Mouse (Mus musculus) heart, postnatal 36 days (tissue): ENCODE data around the gene Rgs6. TPM values are rescaled to one million over a fixed set of nuclear protein-coding genes. Genes with fewer than 3 reads are reported as not detected.

Source experiments
- DNase-seq, 2 experiments: peaks; one replicate each; pipeline ENCODE4 v3.0.0; 2021 to 2022
- intact Hi-C: fragments of 180-260 bp; cut with DNase I; formaldehyde crosslinking; loops from one replicate; pipeline ENCODE4 v1.15.1; 2025
- total RNA-seq, 2 experiments: library from RNA; stranded (reverse); gene quantifications; 2 replicates each; pipeline ENCODE4 v1.2.3; 2021

Gene Rgs6
- total RNA-seq, 2 experiments from 2014 or later = 10.7 to 11.7 TPM

DNA sequence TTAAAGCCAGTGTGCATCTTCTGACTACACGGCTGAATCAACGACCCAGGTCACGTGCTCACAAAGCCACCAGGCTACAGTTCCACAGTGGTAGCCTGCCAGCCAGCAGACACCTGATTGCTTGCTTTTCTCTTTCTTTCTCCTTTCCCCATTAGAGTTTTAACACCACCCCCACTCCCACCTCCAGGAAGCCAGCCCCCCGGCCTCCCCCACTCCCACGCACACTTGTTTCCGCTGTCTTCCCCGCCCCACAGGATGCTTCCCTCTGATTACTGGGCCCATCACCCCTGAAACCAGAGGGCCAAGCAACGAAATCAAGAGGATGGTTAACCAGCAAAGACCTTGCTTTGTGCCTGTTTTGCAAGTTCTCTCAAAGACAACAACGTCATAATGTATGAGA is 373.0 kb downstream of the Rgs6 start:
- intact Hi-C loops = loop anchor here (5.0 kb wide), 2 partner anchors 36 to 56 kb away; no protein-coding TSS in a partner anchor
- no peak for DNase-seq

DNA sequence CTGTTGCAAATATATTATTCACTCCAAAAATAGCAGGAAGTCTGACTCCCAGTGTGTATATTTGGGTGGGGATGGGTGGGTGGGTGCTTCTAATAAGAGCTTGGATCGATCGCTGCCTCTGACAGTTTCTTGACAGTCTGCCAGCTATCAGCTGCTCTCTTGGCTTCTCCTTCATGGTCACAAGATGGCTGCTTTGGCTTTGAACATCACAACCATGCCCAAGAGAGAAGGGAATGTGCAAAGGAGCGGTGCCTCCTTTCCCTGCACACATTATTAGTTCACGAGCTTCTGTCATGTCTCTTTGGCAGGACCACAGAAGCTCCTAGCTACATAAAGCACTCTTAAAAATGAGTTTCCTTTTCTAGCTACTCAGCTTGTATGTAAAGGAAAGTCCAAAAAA is 373.8 kb downstream of the Rgs6 start:
- intact Hi-C loops = loop anchor here (5.0 kb wide), 2 partner anchors 35 to 55 kb away; no protein-coding TSS in a partner anchor
- DNase-seq = peak in 1 of 2 experiments; percentile 18

DNA sequence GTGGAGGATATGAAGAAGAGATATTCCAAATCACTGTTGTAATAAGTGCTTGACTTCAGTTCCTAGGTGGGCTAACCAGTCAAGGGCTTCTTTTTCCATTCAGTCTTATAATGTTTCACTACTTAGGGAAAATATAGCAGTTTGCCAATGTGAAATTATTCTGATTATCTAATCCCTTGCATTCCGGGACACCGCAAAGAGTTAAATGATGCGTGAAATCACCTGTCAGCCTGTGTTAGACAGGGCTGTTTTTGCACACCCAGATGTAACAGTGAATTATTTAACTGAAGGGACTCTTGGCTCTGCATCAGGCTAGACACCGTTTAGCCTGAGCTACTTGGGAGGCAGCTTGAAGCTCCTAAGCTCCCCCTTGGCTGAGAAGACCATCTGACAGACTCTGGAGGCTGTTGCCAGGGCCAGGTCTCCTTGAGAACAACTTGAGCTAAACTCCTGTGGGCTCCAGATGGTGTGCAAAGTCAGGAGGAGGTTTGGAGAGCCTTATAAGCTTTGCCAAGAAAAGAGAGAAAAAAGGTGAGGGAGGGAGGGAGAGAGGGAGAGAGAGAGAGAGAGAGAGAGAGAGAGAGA is 382.5 kb downstream of the Rgs6 start:
- DNase-seq = no peak
- intact Hi-C loops = no loop called here

DNA sequence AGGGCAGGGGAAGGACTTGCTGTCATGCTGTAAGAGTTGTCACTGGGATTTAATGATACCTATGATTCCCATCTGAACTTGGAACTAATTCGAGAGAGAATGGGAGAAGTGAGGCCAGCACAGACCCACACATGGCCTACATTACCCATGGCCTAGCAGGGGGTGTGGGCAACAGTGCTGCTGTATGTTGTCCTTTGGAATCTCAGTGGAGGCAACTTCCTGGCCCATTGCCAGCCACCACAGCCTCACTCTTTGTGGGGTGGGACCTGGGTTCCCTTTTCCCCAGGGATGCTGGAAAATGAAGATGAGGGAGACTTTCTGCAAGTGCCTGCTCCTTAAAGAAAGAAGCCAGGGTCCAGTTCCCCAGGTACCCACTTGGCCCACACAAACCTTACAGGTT is 383.1 kb downstream of the Rgs6 start:
- intact Hi-C loops = no loop called here
- no peak for DNase-seq

DNA sequence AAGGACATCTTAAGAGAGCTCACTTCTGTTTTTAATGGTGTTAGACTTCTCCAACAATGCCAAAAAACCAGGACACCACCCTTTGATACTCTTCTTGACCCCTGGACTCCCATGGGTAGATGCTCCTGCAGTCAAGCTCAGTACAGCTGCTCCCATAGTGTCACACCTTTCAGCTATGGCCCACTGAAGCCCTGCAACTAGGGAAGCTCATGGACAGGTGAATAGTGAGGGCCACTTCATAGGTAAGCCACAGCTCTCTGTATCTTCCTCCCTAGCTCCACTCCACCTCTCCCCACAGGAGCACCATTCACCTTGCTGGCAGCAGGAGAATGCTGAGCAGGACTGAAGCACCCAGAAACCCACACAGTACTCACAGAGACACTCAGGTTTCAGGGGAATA is 384.6 kb downstream of the Rgs6 start:
- intact Hi-C loops = no loop called here
- no peak for DNase-seq

DNA sequence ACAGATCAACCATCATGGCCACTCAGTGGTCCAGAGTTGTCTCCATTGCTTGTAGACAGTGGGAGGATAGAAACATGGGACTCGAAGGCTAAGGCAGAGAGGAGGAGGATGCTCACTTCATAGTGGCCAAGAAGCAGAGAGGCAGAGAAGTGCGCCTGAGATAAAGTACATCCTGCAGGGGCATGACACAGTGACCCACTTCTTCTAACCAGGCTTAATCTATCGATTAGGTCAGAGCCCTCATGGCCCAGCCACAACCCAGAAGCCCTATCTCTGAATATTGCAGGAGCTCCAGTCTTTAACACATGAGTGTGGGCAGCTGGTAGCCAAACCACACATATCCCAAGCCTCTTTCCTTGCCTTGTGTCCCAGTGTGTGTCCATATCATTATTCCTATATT is 385.7 kb downstream of the Rgs6 start:
- no peak for DNase-seq

DNA sequence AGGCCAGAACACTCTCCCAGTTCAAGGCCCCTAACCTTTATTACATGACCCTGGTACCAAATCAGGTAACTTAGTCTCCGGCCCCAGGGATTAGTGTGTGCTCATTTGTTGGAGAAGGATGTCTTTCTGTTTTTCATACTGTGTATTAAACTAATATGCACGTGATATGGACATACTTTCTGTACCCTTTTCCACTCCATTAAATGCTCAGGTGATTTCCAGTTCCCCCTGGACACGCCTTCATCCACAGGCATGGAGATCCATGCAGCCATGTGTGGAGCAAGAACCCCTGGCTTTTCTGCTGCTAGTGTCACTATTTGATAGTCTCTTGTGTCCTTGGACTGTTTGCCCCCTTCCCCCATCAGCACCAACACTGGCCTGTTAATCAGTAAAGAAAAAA is 390.2 kb downstream of the Rgs6 start:
- intact Hi-C loops = no loop called here
- no peak for DNase-seq

More for the DNA sequence above, 385.7 kb downstream of the Rgs6 start:
- intact Hi-C loops = no loop called here

DNA sequence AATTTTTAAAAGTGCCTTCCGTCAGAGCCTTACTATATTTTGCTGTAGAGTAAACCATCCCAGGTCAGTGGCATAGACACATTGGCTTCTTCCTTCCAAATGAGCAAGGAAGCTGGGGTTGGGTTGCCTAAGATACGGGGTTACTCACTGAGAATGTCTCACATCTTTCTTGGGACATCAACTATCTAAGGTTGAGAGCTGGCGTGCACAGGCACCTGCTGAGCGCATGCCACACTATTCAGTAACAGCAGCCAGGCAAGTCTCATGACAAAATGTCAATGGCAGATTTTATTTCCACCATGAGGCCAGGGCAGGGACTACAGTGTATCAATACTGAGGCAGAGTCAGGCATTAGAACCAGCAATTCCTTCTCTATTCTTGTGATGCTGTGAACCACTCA is 394.6 kb downstream of the Rgs6 start:
- DNase-seq = no peak
- intact Hi-C loops = no loop called here

DNA sequence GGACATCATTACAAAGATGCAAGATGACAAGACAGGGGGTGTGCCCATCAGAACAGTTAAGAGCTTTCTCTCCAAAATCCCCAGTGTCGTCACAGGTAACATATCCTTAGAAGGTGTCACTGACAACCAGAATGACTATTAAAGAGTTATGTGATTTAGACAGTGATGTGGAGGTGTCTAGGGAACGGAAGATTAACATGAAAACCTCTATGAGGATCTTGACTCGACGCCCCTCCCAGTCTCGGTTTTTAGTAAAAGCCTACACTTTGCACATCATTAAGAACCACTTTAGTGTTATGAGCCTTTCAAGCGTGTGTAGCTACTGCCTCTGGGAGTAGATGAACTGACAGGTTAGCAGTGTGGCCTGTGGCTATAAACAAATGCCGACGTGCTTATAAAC is 397.2 kb downstream of the Rgs6 start:
- DNase-seq = no peak

DNA sequence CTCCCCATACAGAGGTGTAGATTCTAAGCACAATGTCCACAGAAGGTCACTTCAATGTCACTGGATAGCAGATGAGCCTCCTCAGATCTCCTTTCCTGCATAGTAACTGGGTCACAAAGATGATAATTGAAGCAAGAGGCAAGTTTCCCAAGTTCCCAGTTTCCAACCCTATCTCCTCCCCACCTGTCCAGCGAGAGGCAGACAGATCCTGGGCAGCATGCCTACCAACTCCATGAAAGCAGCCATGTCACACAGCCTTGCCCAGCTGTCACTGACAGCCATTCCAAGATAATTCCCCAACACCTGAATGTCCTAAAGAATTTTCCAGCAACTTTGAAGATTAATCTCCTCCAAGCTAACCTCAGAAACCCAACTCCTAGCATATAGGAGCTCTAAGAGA is 399.6 kb downstream of the Rgs6 start:
- intact Hi-C loops = no loop called here
- DNase-seq = no peak

More for the DNA sequence above, 397.2 kb downstream of the Rgs6 start:
- intact Hi-C loops = no loop called here

DNA sequence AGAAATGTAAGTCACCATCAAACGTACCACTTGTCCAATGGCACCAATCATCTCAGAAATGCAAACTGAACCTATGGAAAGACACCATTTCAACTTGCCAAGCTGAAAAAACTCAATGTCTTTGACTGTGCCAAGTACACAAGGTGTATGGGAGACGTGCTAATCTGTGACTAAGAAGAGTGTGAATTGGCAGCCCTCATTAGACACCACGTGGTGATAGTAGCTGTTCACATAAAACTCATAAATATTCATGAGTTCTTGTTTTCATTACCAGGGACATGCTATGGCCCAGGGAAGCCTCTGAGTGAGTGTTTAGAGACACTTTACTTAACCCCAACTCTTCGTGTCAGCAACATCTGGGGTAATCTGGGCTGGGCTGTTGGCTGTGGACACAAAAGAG is 405.8 kb downstream of the Rgs6 start:
- intact Hi-C loops = no loop called here
- no peak for DNase-seq

DNA sequence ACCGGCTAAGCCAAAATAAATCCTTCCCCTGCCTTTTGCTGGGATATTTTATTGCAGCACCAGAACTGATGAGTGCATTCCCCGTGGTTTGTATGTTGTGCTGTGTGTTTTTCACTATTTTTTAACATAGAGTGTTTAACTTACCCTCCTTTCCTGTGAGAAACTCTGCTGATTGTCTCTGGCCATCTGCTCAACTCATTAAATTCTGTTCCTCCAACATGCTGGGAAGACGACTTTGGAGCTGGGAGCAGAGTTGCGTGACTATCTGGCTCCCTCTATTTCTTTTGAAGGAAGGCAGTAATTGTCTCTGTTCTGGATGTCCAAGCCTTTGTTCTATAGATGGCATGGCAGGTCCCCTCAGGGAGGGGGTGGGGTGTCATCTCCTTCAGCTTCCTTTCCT is 408.7 kb downstream of the Rgs6 start:
- no peak for DNase-seq
- intact Hi-C loops = loop anchor here (5.0 kb wide), 1 partner anchor 34 kb away; no protein-coding TSS in a partner anchor

DNA sequence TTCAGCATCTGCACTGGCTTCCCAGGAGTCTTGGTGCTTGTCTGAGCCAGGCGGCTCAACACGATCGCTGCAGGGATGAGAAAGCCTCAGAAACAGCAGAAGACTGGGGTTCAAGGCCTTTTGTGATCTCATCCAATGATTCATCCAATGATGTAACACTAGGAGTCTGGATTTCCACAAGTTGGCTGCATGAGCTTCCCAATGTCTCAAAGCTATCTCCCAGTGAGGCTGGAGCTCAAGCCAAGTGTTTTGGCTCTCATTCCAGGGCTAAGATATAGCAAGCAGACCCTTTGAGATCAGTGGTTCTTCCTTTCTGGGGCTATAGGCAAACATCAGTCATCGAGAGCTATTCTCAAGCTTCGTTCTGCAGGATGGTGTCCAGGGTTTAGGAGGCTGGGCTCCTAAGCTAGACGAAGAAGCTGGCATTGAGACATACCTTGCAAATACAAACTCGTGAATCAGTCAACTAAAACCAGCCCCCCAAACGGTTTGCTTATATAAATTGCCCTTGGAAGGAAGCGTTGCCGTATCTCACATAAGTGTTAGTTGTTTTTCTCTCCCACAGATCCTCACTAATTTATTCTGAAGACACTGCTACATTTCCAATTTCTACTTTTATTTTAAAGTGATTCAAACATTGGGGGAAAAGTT is 410.7 kb downstream of the Rgs6 start:
- intact Hi-C loops = loop anchor here (5.0 kb wide), 1 partner anchor 37 kb away; no protein-coding TSS in a partner anchor
- DNase-seq = peak; percentile 47 to 54

DNA sequence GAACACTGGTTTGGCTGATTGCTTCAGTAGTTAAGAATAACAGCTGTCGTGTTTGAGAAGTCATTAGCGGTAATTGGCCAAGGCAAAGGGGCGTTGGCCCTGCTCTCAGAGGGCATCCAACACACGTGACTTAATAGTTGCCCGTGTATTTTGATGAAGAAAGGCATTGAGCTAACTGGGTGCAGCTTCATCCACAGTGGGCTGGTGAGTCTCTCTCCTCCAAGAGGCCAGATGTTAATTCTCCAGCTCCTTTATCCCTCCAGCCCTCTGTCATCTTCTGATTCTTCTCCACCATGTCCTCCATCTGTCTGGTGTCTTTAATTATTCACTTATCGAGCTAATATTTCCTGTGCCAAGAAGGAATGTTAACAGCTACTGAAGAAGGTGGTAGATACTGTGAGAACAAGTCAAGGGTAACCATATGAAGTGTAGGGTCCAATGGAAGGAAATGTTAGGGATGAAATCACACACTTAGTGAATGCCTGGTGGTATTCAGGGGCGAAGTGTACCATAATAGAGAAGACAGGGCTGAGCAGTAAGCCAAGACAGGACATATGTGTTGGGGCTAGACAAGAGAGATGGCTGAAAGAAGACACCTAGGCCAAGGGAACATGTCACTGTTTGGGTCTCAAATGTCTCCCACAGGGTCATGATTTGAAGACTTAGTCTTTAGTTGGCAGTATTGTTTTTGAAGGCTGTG is 411.4 kb downstream of the Rgs6 start:
- peak; percentile 37 to 47 for DNase-seq
- intact Hi-C loops = loop anchor here (5.0 kb wide), 1 partner anchor 37 kb away; no protein-coding TSS in a partner anchor

DNA sequence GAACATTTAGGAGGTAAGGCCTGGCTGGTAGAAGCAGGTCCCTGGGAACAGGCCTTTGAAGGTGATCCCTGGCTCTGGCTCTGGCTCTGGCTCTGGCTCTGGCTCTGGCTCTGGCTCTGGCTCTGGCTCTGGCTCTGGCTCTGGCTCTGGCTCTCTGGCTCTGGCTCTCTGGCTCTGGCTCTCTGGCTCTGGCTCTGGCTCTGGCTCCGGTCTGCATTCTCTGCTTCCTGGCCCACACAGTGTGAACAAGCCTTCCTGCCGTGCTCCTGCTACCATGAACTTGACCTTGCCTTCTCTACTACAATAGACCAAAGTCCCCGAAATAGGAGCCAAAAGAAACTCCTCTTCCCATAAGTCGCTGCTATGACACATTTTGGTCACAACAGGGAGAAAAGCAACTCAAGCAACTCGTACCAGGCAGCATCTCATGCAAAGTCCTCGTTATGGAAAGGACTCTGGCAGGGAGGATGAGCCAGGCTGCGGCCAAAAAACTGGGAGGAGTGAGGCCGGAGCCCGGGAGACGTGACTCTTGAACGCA is 412.0 kb downstream of the Rgs6 start:
- intact Hi-C loops = no loop called here
- peak; percentile 38 to 60 for DNase-seq

DNA sequence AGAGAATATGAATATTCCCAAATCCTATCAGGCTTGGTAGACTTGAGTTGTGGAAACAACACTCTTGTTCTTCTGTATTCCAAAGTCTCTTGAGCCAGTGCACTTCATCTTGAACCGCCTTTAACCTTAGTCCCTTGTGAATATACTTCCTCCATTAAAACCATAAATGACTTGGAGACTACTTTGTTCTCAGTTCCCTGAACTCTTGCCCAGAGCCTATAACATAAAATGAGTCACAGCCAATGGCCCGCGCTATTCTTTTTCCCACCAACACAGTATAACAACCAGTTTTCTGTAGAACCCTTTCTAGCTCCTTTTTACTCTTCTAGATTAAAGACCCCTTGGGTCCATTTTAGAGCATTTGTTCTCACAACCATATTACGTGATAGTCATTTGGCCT is 412.9 kb downstream of the Rgs6 start:
- DNase-seq = no peak
- intact Hi-C loops = no loop called here

DNA sequence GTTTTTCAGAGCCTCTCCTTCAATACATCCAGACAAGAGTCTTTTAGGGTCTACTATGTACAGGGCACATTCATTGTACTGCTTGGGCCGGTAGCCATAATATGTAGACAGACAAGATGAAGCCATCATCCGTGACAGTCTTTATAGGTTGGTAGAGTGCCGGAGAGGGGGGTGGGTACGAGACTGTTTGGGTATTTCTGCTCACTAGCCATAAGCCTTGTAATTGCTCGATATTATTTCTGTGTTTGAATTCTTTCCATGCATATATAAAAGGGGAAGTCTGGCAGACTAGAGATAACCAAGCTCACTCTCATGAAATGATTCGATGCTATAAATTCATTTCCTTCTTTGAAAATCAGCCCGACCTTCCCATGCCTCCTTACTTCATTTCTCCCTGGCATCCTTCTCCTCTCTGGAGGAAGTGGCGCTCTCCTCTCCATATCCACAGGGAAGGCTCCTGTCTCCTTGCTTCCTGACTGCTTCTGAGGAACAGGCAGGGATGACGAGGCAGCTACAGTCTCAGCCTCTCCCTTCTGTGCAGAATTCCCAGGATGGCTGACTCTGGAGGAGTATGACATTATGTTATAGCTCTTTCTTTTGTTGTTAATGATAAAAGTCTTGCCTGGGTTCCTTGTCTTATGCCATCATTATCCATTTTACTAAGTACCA is 416.1 kb downstream of the Rgs6 start:
- DNase-seq = no peak
- intact Hi-C loops = no loop called here

DNA sequence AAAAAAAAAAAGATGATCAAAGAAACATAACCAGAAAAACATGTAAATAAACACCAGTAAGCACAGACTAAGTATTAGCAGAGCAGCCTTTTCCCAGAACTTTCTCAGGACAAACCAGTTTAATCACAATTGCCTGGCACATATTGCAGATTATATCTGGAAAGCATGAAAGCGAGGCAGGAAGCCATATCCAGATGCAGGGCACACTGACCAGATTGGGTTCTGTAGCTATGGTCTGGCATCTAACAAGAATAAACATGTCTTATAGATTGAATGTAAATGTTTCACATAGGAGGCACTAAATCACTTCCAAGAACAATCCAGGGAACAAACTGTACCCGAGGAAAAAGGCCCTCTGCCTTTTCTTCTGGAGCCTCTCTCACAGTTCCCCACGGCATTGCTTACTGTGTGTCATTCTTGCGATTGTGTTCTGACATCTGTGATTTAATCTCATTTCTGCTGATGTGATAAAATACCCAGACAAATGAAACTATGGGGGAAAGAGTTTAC is 423.0 kb downstream of the Rgs6 start:
- intact Hi-C loops = loop anchor here (10.0 kb wide), 1 partner anchor 396 kb away; no protein-coding TSS in a partner anchor
- DNase-seq = no peak

DNA sequence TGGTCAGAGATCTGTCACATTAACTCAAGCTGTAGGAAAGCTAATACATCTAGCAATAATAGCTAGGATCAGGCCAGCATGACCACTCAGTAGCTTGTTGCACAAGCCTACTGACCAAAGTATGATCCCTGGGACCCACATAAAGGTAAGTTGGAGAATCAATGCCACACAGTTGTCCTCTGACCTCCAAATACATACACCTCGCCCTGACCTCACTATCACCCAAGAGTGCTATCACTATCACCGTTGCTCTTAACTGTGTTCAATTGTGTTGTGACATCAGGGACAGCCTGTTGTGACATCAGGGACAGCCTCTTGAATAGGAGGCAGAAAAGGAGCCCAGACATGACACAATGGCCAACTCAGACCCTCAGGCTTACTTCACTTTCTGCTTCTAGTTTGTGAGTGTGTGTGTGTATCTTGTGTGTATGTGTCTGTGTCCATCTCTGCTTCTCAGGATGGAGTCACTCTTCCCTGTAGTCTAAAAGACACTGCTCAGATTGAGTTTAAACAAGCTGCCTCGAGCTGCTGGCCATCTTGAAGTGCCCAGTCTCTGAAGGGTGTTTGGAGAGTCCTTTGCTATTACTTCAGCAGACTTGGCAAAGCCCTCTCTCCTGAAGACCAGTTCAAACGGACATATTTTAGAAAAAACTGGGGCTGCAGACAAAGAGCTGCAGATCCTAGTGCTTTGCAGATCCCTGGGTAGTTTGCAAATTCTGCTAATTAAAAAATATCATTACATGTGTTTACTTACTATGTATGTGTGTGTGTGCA is 426.0 kb downstream of the Rgs6 start:
- intact Hi-C loops = loop anchor here (10.0 kb wide), 1 partner anchor 399 kb away; no protein-coding TSS in a partner anchor
- DNase-seq = no peak

DNA sequence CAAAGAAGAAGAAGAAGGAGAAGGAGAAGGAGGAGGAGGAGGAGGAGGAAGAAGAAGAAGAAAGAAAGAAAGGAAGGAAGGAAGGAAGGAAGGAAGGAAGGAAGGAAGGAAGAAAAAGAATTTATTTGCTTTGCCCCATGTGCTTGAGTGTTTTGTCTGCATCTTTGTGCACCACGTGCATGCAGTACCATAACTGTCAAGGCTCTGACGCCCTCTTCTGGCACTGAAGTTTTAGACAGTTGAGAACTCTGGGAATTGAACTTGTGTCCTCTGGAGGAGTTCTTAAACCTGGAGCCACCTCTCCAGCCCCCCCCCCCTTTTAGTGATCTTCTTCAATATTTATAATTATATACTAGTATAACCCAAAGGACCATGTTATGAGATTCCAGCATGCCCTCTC is 426.8 kb downstream of the Rgs6 start:
- intact Hi-C loops = loop anchor here (5.0 to 10.0 kb wide), 2 partner anchors 53 to 400 kb away; no protein-coding TSS in a partner anchor
- no peak for DNase-seq
